Mouse (Mus musculus) lung, embryonic 14.5 days (tissue): ENCODE results near the gene Adi1. TPM values are rescaled to one million over a fixed set of nuclear protein-coding genes. Genes with fewer than 3 reads are reported as not detected.

Experiments used
- ATAC-seq: fragments of 200-750 bp; cut with Nextera tagmentation; 2 replicates; pipeline ENCODE4 v1.8.0; 2017; ENCODE audit warnings: mild to moderate bottlenecking, moderate TSS enrichment, moderate library complexity; ENCODE audit not compliant: insufficient read depth
- DNase-seq: peaks from one replicate; pipeline ENCODE4 v3.0.0-alpha.2; 2015
- H3K27ac ChIP-seq: fragments of 300-500 bp; sonication (generic); 2 replicates; pipeline ENCODE4 v1.5.1; 2014; ENCODE audit warnings: low read depth, mild to moderate bottlenecking, moderate library complexity
- H3K27me3 ChIP-seq: fragments of 300-500 bp; sonication (generic); 2 replicates; pipeline ENCODE4 v1.6.1; 2014; ENCODE audit warnings: low read length, control low read depth; ENCODE audit not compliant: insufficient read depth
- H3K36me3 ChIP-seq: fragments of 300-500 bp; sonication (generic); 2 replicates; pipeline ENCODE4 v1.6.1; 2014; ENCODE audit warnings: control low read depth; ENCODE audit not compliant: insufficient read depth
- H3K4me1 ChIP-seq: fragments of 300-500 bp; sonication (generic); 2 replicates; pipeline ENCODE4 v1.6.1; 2014; ENCODE audit warnings: antibody characterized with exemption, control low read depth; ENCODE audit not compliant: insufficient read depth
- H3K4me2 ChIP-seq: fragments of 300-500 bp; sonication (generic); 2 replicates; pipeline ENCODE4 v1.6.1; 2014; ENCODE audit warnings: mild to moderate bottlenecking
- H3K4me3 ChIP-seq: fragments of 300-500 bp; sonication (generic); 2 replicates; pipeline ENCODE4 v1.5.1; 2014; ENCODE audit warnings: low read depth, low read length
- H3K9ac ChIP-seq: fragments of 300-500 bp; sonication (generic); 2 replicates; pipeline ENCODE4 v1.6.1; 2014
- H3K9me3 ChIP-seq: fragments of 300-500 bp; sonication (generic); 2 replicates; pipeline ENCODE4 v1.6.1; 2016; ENCODE audit warnings: low read depth, low read length, control low read depth
- CTCF ChIP-seq: IDR thresholded peaks from 2 replicates; pipeline ENCODE4 v1.5.1; 2016; ENCODE audit warnings: antibody characterized with exemption, low read depth
- WGBS: fragments of 180-500 bp; shearing (Covaris S2); extraction: QIAGEN DNeasy Blood & Tissue Kit; methylation state at CpG from one replicate; pipeline ENCODE4 v1.1.7; 2014; 5-methylcytosine and 5-hydroxymethylcytosine counted together
- microRNA-seq: library from miRNA; unstranded; fragments of <30 nt; microRNA quantifications from one replicate; pipeline ENCODE4, GENCODE M21; 2016; ENCODE audit warnings: borderline number of aligned reads
- polyA plus RNA-seq: library from polyadenylated mRNA; unstranded; fragments of >200 nt; fragmentation: Nextera tagmentation; extraction: Ambion mirVana; gene quantifications from 2 replicates; pipeline ENCODE4 v1.2.1, GENCODE M21; 2014

Gene Adi1
- polyA plus RNA-seq, 1 experiment from 2014 or later = 80.8 TPM

- Histone ChIP-seq H3K9me3 (no peaks in the 10 kb centered on the region), H3K27ac (no peak overlapping the region), H3K27me3 (no peaks in the 10 kb centered on the region), H3K36me3 (peaks cover 35% of the 10 kb centered on the region), H3K9ac (no peak overlapping the region), H3K4me3 (no peak overlapping the region), H3K4me1 (no peaks in the 10 kb centered on the region), H3K4me2 (no peak overlapping the region)
- DNase-seq = no peak
- ATAC-seq = no peak
- no peak for TF ChIP-seq CTCF
- WGBS = 92% methylated on average over 2 of the region's 2 CpGs
Measured at GRCm38 (mm10) chr12:28718106-28718505, 43.1 kb downstream of the Adi1 start.

- Histone ChIP-seq H3K4me1 (no peaks in the 10 kb centered on the region), H3K27ac (no peak overlapping the region), H3K9ac (no peak overlapping the region), H3K27me3 (no peaks in the 10 kb centered on the region), H3K4me3 (no peak overlapping the region), H3K4me2 (no peak overlapping the region), H3K9me3 (no peaks in the 10 kb centered on the region), H3K36me3 (peaks cover 30% of the 10 kb centered on the region)
- TF ChIP-seq CTCF = no peak
- WGBS = 81% methylated on average over 3 of the region's 3 CpGs
- DNase-seq (no peak), ATAC-seq (no peak)
Measured at GRCm38 (mm10) chr12:28724366-28724765, 49.3 kb downstream of the Adi1 start.

- Histone ChIP-seq H3K4me3 (no peak overlapping the region), H3K27ac (no peak overlapping the region), H3K36me3 (peaks cover 21% of the 10 kb centered on the region), H3K9me3 (no peaks in the 10 kb centered on the region), H3K9ac (no peak overlapping the region), H3K4me2 (no peak overlapping the region), H3K4me1 (no peaks in the 10 kb centered on the region), H3K27me3 (no peaks in the 10 kb centered on the region)
- ATAC-seq (no peak), DNase-seq (no peak)
- 90% methylated on average over 4 of the region's 4 CpGs for WGBS
- TF ChIP-seq CTCF = no peak
Measured at GRCm38 (mm10) chr12:28726204-28726603, 51.2 kb downstream of the Adi1 start.

- H3K9me3 ChIP-seq = no peaks in the 10 kb centered on the region
- 75% methylated on average over 5 of the region's 5 CpGs for WGBS
- no peaks in the 10 kb centered on the region for H3K4me1 ChIP-seq
- H3K36me3 ChIP-seq = peaks cover 22% of the 10 kb centered on the region
- H3K9ac ChIP-seq = no peak overlapping the region
- no peak for TF ChIP-seq CTCF
- H3K4me2 ChIP-seq = no peak overlapping the region
- H3K27me3 ChIP-seq = no peaks in the 10 kb centered on the region
- DNase-seq (no peak), ATAC-seq (no peak)
- no peak overlapping the region for H3K27ac ChIP-seq
- H3K4me3 ChIP-seq = no peak overlapping the region
Measured at GRCm38 (mm10) chr12:28727061-28727460, 52.0 kb downstream of the Adi1 start.

Small RNA genes lying within 50 kb of the gene (microRNA-seq; reads per million reads assigned to microRNA genes)
- not detected for gene Mir6937

Other genes starting within 250 kb of the Adi1 start
- gene Dcdc2c, start 122.8 kb upstream of the Adi1 start, polyA plus RNA-seq = 0.37 TPM in 1 of 2 replicates, not detected in the other
- gene Allc, start 92.7 kb upstream of the Adi1 start, polyA plus RNA-seq = not detected in 2 replicates
- gene Colec11, start 51.9 kb upstream of the Adi1 start, polyA plus RNA-seq = 2.6 and 3.4 TPM in 2 replicates
- gene Rps7, start 39.3 kb upstream of the Adi1 start, polyA plus RNA-seq = 950 and 1,052 TPM in 2 replicates
- 30.0 and 32.8 TPM in 2 replicates for gene Rnaseh1, start 25.6 kb upstream of the Adi1 start, polyA plus RNA-seq
- 41.7 and 43.5 TPM in 2 replicates for gene Trappc12, start 75.2 kb downstream of the Adi1 start, polyA plus RNA-seq
- gene Eipr1, start 76.6 kb downstream of the Adi1 start, polyA plus RNA-seq = 28.5 and 29.4 TPM in 2 replicates